Mouse (Mus musculus) ES-Bruce4 (cell line): Measurements from ENCODE around the gene Hpn.

ENCODE experiments used
- CTCF ChIP-seq: IDR thresholded peaks from one replicate; pipeline ENCODE4 v1.8.1; 2011; ENCODE audit warnings: low read depth, low read length
- EP300 ChIP-seq: IDR thresholded peaks from 2 replicates; pipeline ENCODE4 v1.6.1; 2011; ENCODE audit warnings: low read depth, low read length; ENCODE audit not compliant: insufficient read depth
- POLR2A ChIP-seq: IDR thresholded peaks from one replicate; pipeline ENCODE4 v1.8.1; 2011; ENCODE audit warnings: low read length; ENCODE audit not compliant: insufficient read depth

DNA sequence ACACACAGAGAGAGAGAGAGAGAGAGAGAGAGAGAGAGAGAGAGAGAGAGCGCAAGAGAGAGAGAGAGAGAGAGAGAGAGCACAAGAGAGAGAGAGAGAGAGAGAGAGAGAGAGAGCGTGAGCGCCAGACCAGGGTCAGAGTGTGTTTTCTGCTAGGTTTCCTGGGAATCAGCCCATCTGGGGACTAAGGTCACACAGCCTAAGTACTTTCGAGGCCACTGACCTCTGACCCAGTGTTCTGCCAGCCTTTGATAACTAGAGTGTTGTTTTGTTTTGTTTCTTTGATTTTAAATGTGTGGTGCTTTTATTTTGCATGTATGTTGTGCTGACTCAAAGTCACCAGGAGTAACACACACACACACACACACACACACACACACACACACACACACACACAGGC is 59.2 kb downstream of the Hpn start:
- TF ChIP-seq CTCF (no peak), POLR2A (no peak), EP300 (no peak)
